Mouse (Mus musculus) hindbrain, embryonic 16.5 days (tissue): ENCODE measurements around the gene Ccdc86. TPM values are rescaled to one million over a fixed set of nuclear protein-coding genes. Genes with fewer than 3 reads are reported as not detected.

ENCODE experiments used
- ATAC-seq: fragments of 200-750 bp; cut with Nextera tagmentation; 2 replicates; pipeline ENCODE4 v1.8.0; 2017; ENCODE audit warnings: moderate TSS enrichment, moderate library complexity
- H3K27ac ChIP-seq: fragments of 300-500 bp; sonication (generic); 2 replicates; pipeline ENCODE4 v1.5.1; 2014; ENCODE audit warnings: low read depth, mild to moderate bottlenecking, control low read depth, low read length, moderate library complexity
- H3K27me3 ChIP-seq: fragments of 300-500 bp; sonication (generic); replicated peaks from 2 replicates; pipeline ENCODE4 v1.6.1; 2014; ENCODE audit warnings: low read length; ENCODE audit not compliant: control insufficient read depth, insufficient read depth
- H3K36me3 ChIP-seq: fragments of 300-500 bp; sonication (generic); 2 replicates; pipeline ENCODE4 v1.6.1; 2014; ENCODE audit warnings: mild to moderate bottlenecking, low read length, moderate library complexity, mixed read lengths; ENCODE audit not compliant: control insufficient read depth, insufficient read depth
- H3K4me1 ChIP-seq: fragments of 300-500 bp; sonication (generic); 2 replicates; pipeline ENCODE4 v1.6.1; 2014; ENCODE audit warnings: low read depth, low read length; ENCODE audit not compliant: control insufficient read depth, insufficient read depth
- H3K4me2 ChIP-seq: fragments of 300-500 bp; sonication (generic); 2 replicates; pipeline ENCODE4 v1.6.1; 2014; ENCODE audit warnings: mild to moderate bottlenecking, low read length, control low read depth, moderate library complexity
- H3K4me3 ChIP-seq: fragments of 300-500 bp; sonication (generic); 2 replicates; pipeline ENCODE4 v1.5.1; 2014; ENCODE audit warnings: mild to moderate bottlenecking, low read length, control low read depth, moderate library complexity
- H3K9ac ChIP-seq: fragments of 300-500 bp; sonication (generic); 2 replicates; pipeline ENCODE4 v1.6.1; 2014; ENCODE audit warnings: low read depth, mild to moderate bottlenecking, control low read depth, low read length, moderate library complexity
- H3K9me3 ChIP-seq: fragments of 300-500 bp; sonication (generic); 2 replicates; pipeline ENCODE4 v1.6.1; 2014; ENCODE audit warnings: mild to moderate bottlenecking, low read length, moderate library complexity; ENCODE audit not compliant: control insufficient read depth
- WGBS: fragments of 180-500 bp; shearing (Covaris S2); extraction: QIAGEN DNeasy Blood & Tissue Kit; methylation state at CpG from one replicate; pipeline ENCODE4 v1.1.7; 2014; 5-methylcytosine and 5-hydroxymethylcytosine counted together
- polyA plus RNA-seq: library from polyadenylated mRNA; unstranded; fragments of >200 nt; fragmentation: Nextera tagmentation; extraction: Ambion mirVana; gene quantifications from 2 replicates; pipeline ENCODE4 v1.2.1, GENCODE M21; 2015

Gene Ccdc86
- polyA plus RNA-seq, 1 experiment from 2014 or later, result 12.9 TPM

GRCm38 (mm10) chr19:10924220-10924619 is 24.8 kb downstream of the Ccdc86 start:
- Histone ChIP-seq H3K9me3 (no peaks in the 10 kb centered on the region), H3K36me3 (no peaks in the 10 kb centered on the region), H3K27ac (no peak overlapping the region), H3K4me3 (no peak overlapping the region), H3K27me3 (no peaks in the 10 kb centered on the region), H3K4me1 (no peaks in the 10 kb centered on the region), H3K4me2 (no peak overlapping the region), H3K9ac (no peak overlapping the region)
- 64% methylated on average over 4 of the region's 4 CpGs for WGBS
- no peak for ATAC-seq

DNA sequence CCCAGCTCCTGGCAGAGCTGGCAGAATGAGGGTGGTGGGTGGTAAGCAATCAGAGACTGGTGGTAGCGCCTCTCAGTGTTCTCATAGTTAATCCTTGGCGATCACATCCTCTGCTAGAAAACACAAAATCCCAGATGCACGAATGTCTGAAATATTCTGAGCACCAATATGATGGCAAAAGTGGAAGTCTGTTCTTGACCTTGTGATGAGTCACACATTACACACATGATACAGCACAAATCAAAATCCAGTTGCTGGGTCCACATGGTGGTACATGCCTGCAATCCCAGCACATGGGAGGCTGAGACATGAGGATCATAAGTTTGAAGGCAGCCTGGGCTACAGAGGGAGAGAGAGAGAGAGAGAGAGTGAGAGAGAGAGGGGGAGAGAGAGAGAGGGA is 28.0 kb downstream of the Ccdc86 start:
- H3K4me3 ChIP-seq, result no peak overlapping the region
- H3K36me3 ChIP-seq, result no peaks in the 10 kb centered on the region
- H3K27me3 ChIP-seq, result no peaks in the 10 kb centered on the region
- H3K9me3 ChIP-seq, result no peaks in the 10 kb centered on the region
- H3K27ac ChIP-seq, result no peak overlapping the region
- H3K4me1 ChIP-seq, result no peaks in the 10 kb centered on the region; the same call in 1 of the 2 replicates
- WGBS, result 74% methylated on average over 3 of the region's 3 CpGs
- no peak for ATAC-seq
- no peak overlapping the region for H3K4me2 ChIP-seq
- H3K9ac ChIP-seq, result no peak overlapping the region

- Histone ChIP-seq H3K4me2 (no peak within 1 kb of the TSS), H3K27ac (no peak within 1 kb of the TSS), H3K4me1 (no peaks in the 10 kb centered on the region; the same call in 1 of the 2 replicates), H3K9ac (no peak within 1 kb of the TSS; the same call in 1 of the 2 replicates), H3K36me3 (no peaks in the 10 kb centered on the region), H3K9me3 (no peaks in the 10 kb centered on the region), H3K4me3 (no peak within 1 kb of the TSS), H3K27me3 (no peaks in the 10 kb centered on the region)
- ATAC-seq, result no peak
- 58% methylated on average over 2 of the region's 2 CpGs for WGBS
Observed at GRCm38 (mm10) chr19:10920532-10920931, 28.5 kb downstream of the Ccdc86 start, which contains the start of gene Zp1. Zp1 (minus strand) TSS chr19:10920632.

DNA sequence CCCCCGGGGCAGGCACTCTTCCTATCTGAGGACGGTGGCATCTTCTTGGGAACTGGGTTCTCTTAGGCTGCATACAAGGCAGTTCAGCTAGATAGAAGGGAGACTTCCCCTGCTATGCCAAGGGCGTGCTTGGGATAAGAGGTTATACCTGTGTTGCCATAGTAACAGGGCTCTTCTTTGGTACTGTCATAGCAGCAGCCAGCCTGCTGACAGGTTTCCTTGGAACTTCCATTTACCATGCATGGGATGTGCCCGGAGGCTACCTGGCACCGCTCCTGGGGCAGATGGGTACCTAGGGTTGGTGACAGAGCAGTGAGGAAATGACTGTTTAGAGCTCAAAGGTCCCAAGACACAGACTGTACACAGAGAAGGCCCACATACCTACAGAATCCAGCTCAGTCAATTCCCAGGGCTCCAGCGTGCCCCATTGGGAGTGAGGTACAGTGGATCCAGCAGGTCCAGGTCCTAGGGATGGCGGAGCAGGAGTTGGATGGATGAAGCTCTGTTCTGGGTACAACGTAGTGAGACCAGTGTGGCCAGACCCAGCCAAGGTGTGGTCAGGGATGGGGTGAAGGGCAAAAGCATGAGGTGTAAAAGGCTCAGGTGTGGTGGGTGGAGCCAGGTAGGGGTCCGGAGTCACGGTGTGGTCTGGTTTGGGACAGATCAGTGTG is 30.6 kb downstream of the Ccdc86 start:
- ATAC-seq, result peak; percentile 82
- no peak overlapping the region for H3K4me3 ChIP-seq
- no peak overlapping the region for H3K4me2 ChIP-seq
- no peaks in the 10 kb centered on the region for H3K36me3 ChIP-seq
- H3K9me3 ChIP-seq, result no peaks in the 10 kb centered on the region
- no peaks in the 10 kb centered on the region for H3K27me3 ChIP-seq
- 88% methylated on average over 10 of the region's 10 CpGs for WGBS
- no peak overlapping the region for H3K9ac ChIP-seq
- no peaks in the 10 kb centered on the region; the same call in 1 of the 2 replicates for H3K4me1 ChIP-seq
- no peak overlapping the region for H3K27ac ChIP-seq

DNA sequence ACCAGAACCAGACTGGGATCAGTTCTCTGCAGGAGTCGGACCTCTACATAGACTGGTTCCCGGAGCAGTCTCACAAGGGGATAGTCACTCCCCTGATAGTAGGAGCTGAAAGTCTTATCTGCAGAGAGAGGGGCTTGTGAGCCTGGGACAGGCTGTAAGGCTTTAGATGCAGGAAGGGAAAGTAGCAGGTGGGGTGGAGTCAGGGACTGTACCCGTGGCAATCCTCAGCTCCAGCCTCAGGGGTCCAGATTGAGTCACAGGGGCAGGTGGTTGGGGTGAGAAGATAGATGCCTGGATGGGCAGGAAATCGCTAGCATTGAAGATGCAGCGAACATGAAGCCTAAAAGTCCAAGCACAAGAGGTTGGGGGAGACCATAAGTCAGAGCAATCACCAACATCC is 32.6 kb downstream of the Ccdc86 start:
- WGBS, result 57% methylated on average over 5 of the region's 5 CpGs
- Histone ChIP-seq H3K4me3 (no peak overlapping the region), H3K4me2 (no peak overlapping the region), H3K9ac (no peak overlapping the region), H3K4me1 (no peaks in the 10 kb centered on the region; the same call in 1 of the 2 replicates), H3K27me3 (no peaks in the 10 kb centered on the region), H3K9me3 (no peaks in the 10 kb centered on the region), H3K27ac (no peak overlapping the region), H3K36me3 (no peaks in the 10 kb centered on the region)
- no peak for ATAC-seq

DNA sequence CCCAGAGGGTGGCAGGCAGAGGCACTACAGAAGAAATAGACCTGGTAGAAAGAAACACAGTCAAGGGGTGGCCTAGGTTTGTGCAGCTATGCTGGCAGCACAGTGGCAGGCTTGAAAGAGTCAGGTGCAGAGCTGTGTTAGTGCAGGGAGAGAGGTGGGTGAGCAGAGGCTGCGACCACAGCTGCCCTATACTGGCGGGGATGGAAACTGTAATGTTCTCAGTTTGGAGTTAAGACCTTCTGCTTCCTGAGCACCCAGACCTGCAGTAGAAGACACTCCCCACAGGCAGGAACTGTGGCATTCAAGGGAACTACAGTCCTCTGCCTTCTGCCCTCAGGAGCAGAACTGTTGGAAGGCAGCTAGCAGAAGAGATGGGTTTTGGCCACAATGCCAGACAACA is 34.2 kb downstream of the Ccdc86 start:
- no peak overlapping the region for H3K27ac ChIP-seq
- no peak for ATAC-seq
- H3K4me1 ChIP-seq, result no peaks in the 10 kb centered on the region; the same call in 1 of the 2 replicates
- H3K4me3 ChIP-seq, result no peak overlapping the region
- no peaks in the 10 kb centered on the region for H3K9me3 ChIP-seq
- no peaks in the 10 kb centered on the region for H3K36me3 ChIP-seq
- no peaks in the 10 kb centered on the region for H3K27me3 ChIP-seq
- WGBS, result 86% methylated on average over 2 of the region's 2 CpGs
- no peak overlapping the region for H3K4me2 ChIP-seq
- no peak overlapping the region for H3K9ac ChIP-seq

DNA sequence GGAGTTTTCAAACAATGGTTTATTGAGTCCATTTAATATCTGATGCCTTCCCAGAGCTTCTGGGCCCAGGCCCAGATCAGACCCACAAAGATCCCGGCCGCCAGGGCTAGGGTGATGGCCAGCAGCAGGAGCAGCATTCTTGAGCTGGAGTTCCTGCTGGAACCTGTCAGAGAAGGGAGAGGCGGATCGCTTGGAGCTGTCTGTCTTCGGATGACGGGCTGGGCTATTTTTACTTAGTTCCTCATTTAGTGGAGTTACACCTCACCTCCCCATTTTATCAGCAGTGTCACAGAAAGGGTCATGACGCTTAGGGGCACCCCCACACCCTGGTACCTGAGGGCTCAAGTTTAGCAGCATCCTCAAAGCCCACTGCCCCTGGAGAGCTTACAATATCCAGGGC is 34.8 kb downstream of the Ccdc86 start:
- Histone ChIP-seq H3K27ac (no peak overlapping the region), H3K9ac (no peak overlapping the region), H3K4me3 (no peak overlapping the region), H3K27me3 (no peaks in the 10 kb centered on the region), H3K4me2 (no peak overlapping the region), H3K36me3 (no peaks in the 10 kb centered on the region), H3K4me1 (no peaks in the 10 kb centered on the region; the same call in 1 of the 2 replicates), H3K9me3 (no peaks in the 10 kb centered on the region)
- no peak for ATAC-seq
- WGBS, result 83% methylated on average over 7 of the region's 7 CpGs

DNA sequence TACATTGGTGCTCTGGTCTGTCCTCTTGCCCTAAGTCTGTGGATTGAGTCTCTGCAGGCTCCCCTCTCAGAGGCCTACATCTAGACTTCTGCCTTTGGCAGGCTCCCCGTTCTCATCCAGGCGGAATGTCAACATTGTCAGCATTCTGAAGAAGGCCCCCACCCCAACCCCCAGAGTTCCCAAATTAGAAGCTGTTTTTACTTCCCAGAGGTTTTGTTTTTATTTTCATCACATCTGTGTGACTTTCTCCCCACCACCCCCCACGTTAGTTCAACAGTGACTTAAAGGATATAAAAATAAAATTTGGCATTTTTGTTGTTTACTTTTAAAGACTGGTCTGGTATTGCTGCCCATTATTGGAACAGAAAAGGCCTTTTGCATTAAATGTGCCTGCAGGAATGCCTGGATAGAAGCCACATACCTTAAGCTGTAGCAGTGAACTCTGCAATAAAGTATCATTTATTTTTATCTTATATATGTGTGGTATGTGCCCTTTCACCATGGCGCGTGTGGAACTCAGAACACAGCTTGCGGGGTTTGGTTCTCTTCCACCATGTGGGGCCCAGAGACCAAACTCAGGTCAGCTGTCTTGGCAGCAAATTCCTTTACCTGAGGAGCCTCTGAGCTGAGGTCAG is 39.9 kb downstream of the Ccdc86 start:
- H3K9me3 ChIP-seq, result no peaks in the 10 kb centered on the region
- no peak overlapping the region for H3K4me3 ChIP-seq
- no peaks in the 10 kb centered on the region for H3K4me1 ChIP-seq
- H3K9ac ChIP-seq, result no peak overlapping the region
- peaks cover 14% of the 10 kb centered on the region for H3K36me3 ChIP-seq
- ATAC-seq, result no peak
- no peak overlapping the region for H3K4me2 ChIP-seq
- H3K27ac ChIP-seq, result no peak overlapping the region
- no peaks in the 10 kb centered on the region for H3K27me3 ChIP-seq
- WGBS, result 87% methylated on average over 6 of the region's 6 CpGs

GRCm38 (mm10) chr19:10907891-10908290 is 41.2 kb downstream of the Ccdc86 start:
- no peak overlapping the region for H3K4me2 ChIP-seq
- H3K9ac ChIP-seq, result no peak overlapping the region
- H3K9me3 ChIP-seq, result no peaks in the 10 kb centered on the region
- peaks cover 27% of the 10 kb centered on the region for H3K36me3 ChIP-seq
- no peaks in the 10 kb centered on the region for H3K27me3 ChIP-seq
- H3K4me3 ChIP-seq, result no peak overlapping the region
- peak; percentile 60 for ATAC-seq
- no peak overlapping the region for H3K27ac ChIP-seq
- H3K4me1 ChIP-seq, result no peaks in the 10 kb centered on the region
- WGBS, result 59% methylated on average over 3 of the region's 3 CpGs
